Mouse (Mus musculus) intestine, embryonic 15.5 days (tissue): ENCODE measurements around the gene Cadm3. TPM values are rescaled to one million over a fixed set of nuclear protein-coding genes. Genes with fewer than 3 reads are reported as not detected.

Source experiments
- ATAC-seq: fragments of 200-750 bp; cut with Nextera tagmentation; 2 replicates; pipeline ENCODE4 v1.8.0; 2017; ENCODE audit warnings: moderate TSS enrichment, moderate library complexity
- H3K27ac ChIP-seq: fragments of 300-500 bp; sonication (generic); 2 replicates; pipeline ENCODE4 v1.5.1; 2015; ENCODE audit warnings: mild to moderate bottlenecking, inconsistent platforms
- H3K27me3 ChIP-seq: fragments of 300-500 bp; sonication (generic); replicated peaks from 2 replicates; pipeline ENCODE4 v1.6.1; 2015; ENCODE audit warnings: inconsistent platforms
- H3K36me3 ChIP-seq: fragments of 300-500 bp; sonication (generic); 2 replicates; pipeline ENCODE4 v1.6.1; 2015; ENCODE audit warnings: inconsistent platforms
- H3K4me1 ChIP-seq: fragments of 300-500 bp; sonication (generic); replicated peaks from 2 replicates; pipeline ENCODE4 v1.6.1; 2015; ENCODE audit warnings: inconsistent platforms
- H3K4me2 ChIP-seq: fragments of 300-500 bp; sonication (generic); replicated peaks from 2 replicates; pipeline ENCODE4 v1.6.1; 2015; ENCODE audit warnings: mild to moderate bottlenecking, inconsistent platforms
- H3K4me3 ChIP-seq: fragments of 300-500 bp; sonication (generic); replicated peaks from 2 replicates; pipeline ENCODE4 v1.5.1; 2015; ENCODE audit warnings: inconsistent platforms
- H3K9ac ChIP-seq: fragments of 300-500 bp; sonication (generic); 2 replicates; pipeline ENCODE4 v1.6.1; 2015; ENCODE audit warnings: inconsistent platforms
- H3K9me3 ChIP-seq: fragments of 300-500 bp; sonication (generic); 2 replicates; pipeline ENCODE4 v1.6.1; 2016; ENCODE audit warnings: inconsistent platforms
- WGBS: fragments of 180-500 bp; shearing (Covaris S2); methylation state at CpG from one replicate; pipeline ENCODE4 v1.1.7; 2015; 5-methylcytosine and 5-hydroxymethylcytosine counted together
- polyA plus RNA-seq: library from polyadenylated mRNA; unstranded; fragments of >200 nt; fragmentation: Nextera tagmentation; extraction: Ambion mirVana; gene quantifications from 2 replicates; pipeline ENCODE4 v1.2.1, GENCODE M21; 2015

Gene Cadm3
- polyA plus RNA-seq = 2.2 and 2.4 TPM in 2 replicates

GRCm38 (mm10) chr1:173367356-173368046 is at the start of gene Cadm3:
Cadm3 (minus strand) TSS chr1:173367695.
- peak within 1 kb of the TSS; percentile 49 for H3K9ac ChIP-seq
- H3K4me2 ChIP-seq = peak within 1 kb of the TSS; percentile 89
- 2% methylated on average over 41 of the region's 46 CpGs for WGBS

DNA sequence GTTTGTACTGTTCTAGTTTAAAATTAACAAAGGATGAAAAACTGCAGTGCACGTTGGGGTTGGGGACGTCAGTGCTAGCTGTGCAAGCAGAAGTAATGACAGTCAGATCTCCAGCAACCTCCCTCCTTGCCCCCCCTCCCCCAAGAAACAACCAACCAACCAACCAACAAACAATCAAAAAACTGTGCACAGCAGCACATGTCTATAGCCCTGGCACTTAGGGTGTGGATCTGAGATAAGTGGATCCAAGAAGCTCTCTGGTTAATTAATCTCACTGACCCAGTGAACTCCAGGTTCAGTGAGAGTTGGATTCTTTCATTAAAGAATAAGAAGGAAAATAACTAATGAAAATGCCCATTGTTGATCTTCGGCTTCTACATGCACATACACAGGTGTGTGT is 47.1 kb upstream of the Cadm3 start:
- no peaks in the 10 kb centered on the region for H3K36me3 ChIP-seq
- 71% methylated on average over 3 of the region's 3 CpGs for WGBS
- no peak overlapping the region for H3K4me3 ChIP-seq
- ATAC-seq = no peak
- H3K27me3 ChIP-seq = no peaks in the 10 kb centered on the region
- H3K27ac ChIP-seq = no peak overlapping the region
- H3K4me1 ChIP-seq = no peaks in the 10 kb centered on the region
- H3K9me3 ChIP-seq = no peaks in the 10 kb centered on the region
- no peak overlapping the region for H3K9ac ChIP-seq
- no peak overlapping the region for H3K4me2 ChIP-seq

More at GRCm38 (mm10) chr1:173367356-173368046, at the start of gene Cadm3:
- Histone ChIP-seq H3K4me1 (peaks cover 14% of the 10 kb centered on the region), H3K4me3 (peak within 1 kb of the TSS; percentile 55), H3K9me3 (no peaks in the 10 kb centered on the region), H3K27me3 (peaks cover 32% of the 10 kb centered on the region), H3K27ac (no peak within 1 kb of the TSS), H3K36me3 (no peaks in the 10 kb centered on the region)
- peak; percentile 74 for ATAC-seq

DNA sequence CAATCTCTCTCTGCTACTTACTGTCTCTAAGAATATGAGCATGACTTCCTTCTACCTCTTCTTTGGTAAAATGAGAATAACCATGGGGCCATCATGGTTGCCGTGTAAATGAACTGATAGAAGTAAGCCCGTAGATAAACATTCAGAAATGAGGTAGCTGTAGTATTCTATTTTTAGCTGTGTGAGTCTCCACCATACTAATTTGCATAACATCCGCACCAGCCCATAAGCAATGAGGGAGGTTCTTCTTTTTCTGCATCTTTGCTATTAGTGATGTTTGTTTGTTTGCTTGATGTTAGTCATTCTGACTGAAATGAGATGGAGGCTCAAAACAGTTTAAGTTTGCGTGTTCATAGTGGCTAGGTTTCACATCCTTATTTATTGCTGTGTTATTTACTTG is 44.4 kb upstream of the Cadm3 start:
- 86% methylated on average over 4 of the region's 4 CpGs for WGBS
- Histone ChIP-seq H3K4me1 (no peaks in the 10 kb centered on the region), H3K9me3 (no peaks in the 10 kb centered on the region), H3K27ac (no peak overlapping the region), H3K27me3 (no peaks in the 10 kb centered on the region), H3K9ac (no peak overlapping the region), H3K4me3 (no peak overlapping the region), H3K36me3 (no peaks in the 10 kb centered on the region), H3K4me2 (no peak overlapping the region)
- ATAC-seq = no peak

DNA sequence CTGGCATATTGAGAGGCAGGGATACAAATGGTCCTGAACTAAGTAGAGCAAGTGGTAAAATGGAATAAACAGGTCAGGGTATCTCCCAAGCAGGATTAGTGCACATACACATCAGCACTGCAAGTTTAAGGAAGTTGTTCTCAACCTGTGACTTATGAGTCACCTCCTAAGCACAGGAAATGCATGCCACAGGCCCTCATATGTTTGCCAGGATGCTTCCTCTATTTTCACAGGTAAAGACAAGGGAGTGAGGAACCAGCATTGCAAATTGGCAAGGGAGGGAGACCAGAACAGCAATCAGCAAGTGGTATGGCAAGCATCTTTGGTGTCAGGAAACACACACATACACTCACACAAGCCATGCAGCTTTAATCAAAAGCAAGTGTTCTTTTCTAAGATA is 41.6 kb upstream of the Cadm3 start:
- H3K4me2 ChIP-seq = no peak overlapping the region
- H3K9me3 ChIP-seq = no peaks in the 10 kb centered on the region
- ATAC-seq = no peak
- no peaks in the 10 kb centered on the region for H3K27me3 ChIP-seq
- H3K4me1 ChIP-seq = 0 out of 2 replicates have a peak, but pooled peaks cover 2% of the 10 kb centered on the region
- H3K27ac ChIP-seq = no peak overlapping the region
- no peak overlapping the region for H3K9ac ChIP-seq
- no peak overlapping the region for H3K4me3 ChIP-seq
- H3K36me3 ChIP-seq = no peaks in the 10 kb centered on the region

DNA sequence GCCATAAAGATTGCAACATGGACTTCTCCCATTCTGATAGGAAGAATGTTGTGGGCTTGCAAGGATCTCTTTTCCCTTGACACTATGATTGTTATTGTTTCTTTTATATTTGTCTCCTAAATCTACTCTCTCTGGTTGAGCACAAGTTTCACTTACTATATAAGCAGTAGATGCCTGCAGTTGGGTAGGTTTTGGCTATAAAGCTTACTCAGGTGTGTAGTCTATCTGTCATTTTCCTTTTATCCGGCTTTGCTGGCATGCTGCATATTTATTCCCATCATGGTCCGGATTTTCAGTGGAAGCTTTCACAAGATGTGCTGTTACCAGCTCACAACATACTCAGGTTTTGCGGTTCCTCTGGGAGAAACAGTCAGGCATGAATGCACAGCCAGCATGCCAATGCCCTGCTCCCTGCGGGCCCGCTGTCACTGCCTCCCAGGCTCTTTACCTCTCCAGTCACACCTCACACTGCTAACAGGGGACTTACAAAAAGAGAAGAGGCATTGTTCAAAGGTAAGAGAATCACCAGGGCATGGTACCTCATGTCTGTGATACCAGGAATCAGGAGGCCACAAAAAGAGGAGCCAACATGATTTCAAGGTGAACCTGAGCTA is 37.3 kb upstream of the Cadm3 start:
- no peak for ATAC-seq
- no peaks in the 10 kb centered on the region for H3K9me3 ChIP-seq
- H3K36me3 ChIP-seq = no peaks in the 10 kb centered on the region
- 0 out of 2 replicates have a peak, but pooled peaks cover 2% of the 10 kb centered on the region for H3K4me1 ChIP-seq
- 72% methylated on average over 5 of the region's 5 CpGs for WGBS
- no peak overlapping the region for H3K9ac ChIP-seq
- H3K27ac ChIP-seq = no peak overlapping the region
- no peak overlapping the region for H3K4me3 ChIP-seq
- no peaks in the 10 kb centered on the region for H3K27me3 ChIP-seq
- H3K4me2 ChIP-seq = no peak overlapping the region

GRCm38 (mm10) chr1:173398323-173398970 is 31.0 kb upstream of the Cadm3 start:
- no peak for ATAC-seq
- Histone ChIP-seq H3K4me2 (no peak overlapping the region), H3K27ac (no peak overlapping the region), H3K27me3 (no peaks in the 10 kb centered on the region), H3K4me3 (no peak overlapping the region), H3K9ac (no peak overlapping the region), H3K36me3 (no peaks in the 10 kb centered on the region), H3K9me3 (no peaks in the 10 kb centered on the region), H3K4me1 (no peaks in the 10 kb centered on the region)
- 37% methylated on average over 3 of the region's 3 CpGs for WGBS

DNA sequence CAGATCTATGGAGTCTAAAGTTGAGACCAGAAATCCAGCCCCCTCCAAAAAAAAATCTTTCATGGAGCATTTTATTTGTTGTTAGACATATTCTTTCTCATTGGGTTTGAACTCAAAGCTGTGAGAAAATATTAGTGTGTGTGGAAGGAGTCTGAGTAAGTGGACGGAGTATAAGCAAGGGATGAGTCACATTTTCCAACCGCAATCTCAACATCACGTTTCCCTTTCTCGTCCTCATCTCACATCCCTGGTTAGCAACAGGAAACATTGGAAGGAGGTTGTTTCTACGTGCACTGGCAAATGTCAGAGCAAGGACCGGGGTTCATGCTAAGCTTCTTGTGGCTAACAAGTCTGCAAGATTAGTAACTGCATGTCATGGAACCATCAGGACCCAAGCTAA is 24.3 kb upstream of the Cadm3 start:
- 76% methylated on average over 6 of the region's 6 CpGs for WGBS
- H3K4me3 ChIP-seq = no peak overlapping the region
- H3K4me1 ChIP-seq = 0 out of 2 replicates have a peak, but pooled peaks cover 5% of the 10 kb centered on the region
- no peaks in the 10 kb centered on the region for H3K27me3 ChIP-seq
- no peak overlapping the region for H3K27ac ChIP-seq
- no peak overlapping the region for H3K9ac ChIP-seq
- no peaks in the 10 kb centered on the region for H3K9me3 ChIP-seq
- H3K4me2 ChIP-seq = no peak overlapping the region
- H3K36me3 ChIP-seq = no peaks in the 10 kb centered on the region
- ATAC-seq = no peak

GRCm38 (mm10) chr1:173389901-173390401 is 22.5 kb upstream of the Cadm3 start:
- H3K9ac ChIP-seq = no peak overlapping the region
- WGBS = 14% methylated on average over 13 of the region's 13 CpGs
- H3K4me3 ChIP-seq = no peak overlapping the region
- 0 out of 2 replicates have a peak, but pooled peaks cover 5% of the 10 kb centered on the region for H3K4me1 ChIP-seq
- ATAC-seq = peak; percentile 68
- H3K27me3 ChIP-seq = no peaks in the 10 kb centered on the region
- no peak overlapping the region for H3K27ac ChIP-seq
- H3K9me3 ChIP-seq = no peaks in the 10 kb centered on the region
- H3K36me3 ChIP-seq = no peaks in the 10 kb centered on the region
- H3K4me2 ChIP-seq = peak overlapping the region; percentile 40

- Histone ChIP-seq H3K27ac (no peak overlapping the region), H3K4me3 (no peak overlapping the region), H3K9ac (no peak overlapping the region), H3K36me3 (no peaks in the 10 kb centered on the region), H3K27me3 (no peaks in the 10 kb centered on the region), H3K4me2 (peak overlapping the region; percentile 40), H3K9me3 (no peaks in the 10 kb centered on the region), H3K4me1 (0 out of 2 replicates have a peak, but pooled peaks cover 5% of the 10 kb centered on the region)
- ATAC-seq = no peak
- 28% methylated on average over 3 of the region's 3 CpGs for WGBS
These were observed 21.9 kb upstream of the Cadm3 start for GRCm38 (mm10) chr1:173389431-173389830.

- no peak overlapping the region for H3K4me3 ChIP-seq
- H3K27me3 ChIP-seq = no peaks in the 10 kb centered on the region
- no peaks in the 10 kb centered on the region for H3K4me1 ChIP-seq
- H3K36me3 ChIP-seq = no peaks in the 10 kb centered on the region
- H3K4me2 ChIP-seq = no peak overlapping the region
- H3K9me3 ChIP-seq = no peaks in the 10 kb centered on the region
- 84% methylated on average over 6 of the region's 6 CpGs for WGBS
- no peak overlapping the region for H3K9ac ChIP-seq
- no peak for ATAC-seq
- H3K27ac ChIP-seq = no peak overlapping the region
These were observed 13.9 kb upstream of the Cadm3 start for GRCm38 (mm10) chr1:173381436-173381835.

DNA sequence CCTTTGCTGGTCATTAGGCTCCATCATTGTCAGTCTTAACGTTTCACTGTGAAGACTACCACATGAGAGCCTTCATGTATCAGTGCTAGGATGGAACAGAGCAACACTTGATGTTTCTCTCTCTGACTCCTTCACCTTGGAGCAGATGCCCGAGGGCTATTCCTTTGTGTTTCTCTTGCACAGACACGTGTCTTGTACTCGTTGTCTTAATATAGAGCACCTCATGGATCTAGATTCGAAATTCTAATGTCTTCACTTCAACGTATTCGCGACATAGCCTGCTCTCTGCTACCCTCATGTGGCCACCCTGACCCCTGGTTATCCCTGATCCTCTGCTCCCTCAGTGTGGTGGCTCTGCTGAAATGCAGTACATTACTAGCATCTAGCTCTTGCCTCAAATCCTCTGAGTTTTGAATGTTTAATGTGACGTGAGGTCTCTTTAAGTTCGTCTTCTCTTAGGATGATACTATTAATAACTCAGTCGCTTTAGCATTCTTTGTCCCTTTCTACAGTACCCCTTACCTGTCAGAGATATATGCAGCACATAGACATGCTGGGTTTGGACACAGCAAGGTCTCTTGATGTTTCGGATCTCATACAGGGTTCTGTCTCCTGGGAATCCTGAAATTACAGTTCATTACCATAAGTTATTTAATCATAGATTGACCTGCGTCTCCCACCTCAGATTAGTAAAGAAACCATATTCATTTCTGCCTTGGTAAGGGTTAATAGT is 10.1 kb upstream of the Cadm3 start:
- Histone ChIP-seq H3K27ac (no peak overlapping the region), H3K27me3 (no peaks in the 10 kb centered on the region), H3K9me3 (no peaks in the 10 kb centered on the region), H3K4me3 (no peak overlapping the region), H3K36me3 (no peaks in the 10 kb centered on the region), H3K4me1 (no peaks in the 10 kb centered on the region), H3K4me2 (no peak overlapping the region), H3K9ac (no peak overlapping the region)
- 33% methylated on average over 13 of the region's 13 CpGs for WGBS
- peak; percentile 59; the same call in 1 of the 2 replicates for ATAC-seq

DNA sequence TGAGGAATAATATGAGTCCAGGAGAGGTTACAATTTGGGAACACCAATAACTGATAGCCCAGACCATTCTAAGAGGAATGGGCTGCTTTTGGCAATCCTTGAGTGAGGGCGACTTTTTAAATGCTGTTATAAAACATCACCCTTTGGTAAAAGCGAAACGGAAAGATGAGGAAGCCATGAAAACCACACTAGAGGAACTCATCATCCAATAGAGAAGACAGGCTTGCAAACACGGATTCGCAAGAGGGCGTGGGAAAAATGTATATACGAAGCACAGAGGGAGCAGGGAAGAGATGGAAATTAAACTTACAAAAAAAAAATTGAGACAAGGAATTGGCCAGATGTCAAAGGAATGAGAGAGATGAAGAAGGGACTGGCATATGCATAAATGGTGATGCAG is 6.5 kb upstream of the Cadm3 start:
- Histone ChIP-seq H3K4me3 (no peak overlapping the region), H3K4me2 (no peak overlapping the region), H3K9me3 (no peaks in the 10 kb centered on the region), H3K27ac (no peak overlapping the region), H3K9ac (no peak overlapping the region), H3K4me1 (no peaks in the 10 kb centered on the region), H3K27me3 (peaks cover 5% of the 10 kb centered on the region; the same call in 1 of the 2 replicates), H3K36me3 (no peaks in the 10 kb centered on the region)
- no peak for ATAC-seq
- 74% methylated on average over 7 of the region's 7 CpGs for WGBS
